Mouse (Mus musculus): ENCODE measurements around the gene Prkag1. TPM values are rescaled to one million over a fixed set of nuclear protein-coding genes. Genes with fewer than 3 reads are reported as not detected.

The Prkag1 gene
- 83.1 and 94.5 TPM in 2 replicates for polyA plus RNA-seq (2015; fragmentation: Nextera tagmentation; extraction: Ambion mirVana)

- no peaks in the 10 kb centered on the region for H3K4me1 ChIP-seq (replicated peaks; ENCODE audit: insufficient read depth, low read length)
- peak; percentile 66 for TF ChIP-seq CTCF (IDR thresholded peaks at IDR 0.05; ENCODE audit: low read depth)
- peak within 1 kb of the TSS; percentile 92 for H3K27ac ChIP-seq
- peaks cover 28% of the 10 kb centered on the region for H3K36me3 ChIP-seq (ENCODE audit: insufficient read depth, low read length)
- H3K4me3 ChIP-seq (replicated peaks; ENCODE audit: low read depth, low read length): peak within 1 kb of the TSS; percentile 56
- DNase-seq (ENCODE audit: low spot score) (peak; percentile 99), ATAC-seq (replicated peaks; ENCODE audit: low FRiP score, low read depth) (peak; percentile 92)
- H3K9ac ChIP-seq (ENCODE audit: low read depth, low read length): peak within 1 kb of the TSS; percentile 83
- no peaks in the 10 kb centered on the region for H3K9me3 ChIP-seq (replicated peaks; ENCODE audit: low read length)
- peak within 1 kb of the TSS; percentile 52 for H3K4me2 ChIP-seq (ENCODE audit: low read length)
- under 1% methylated on average over 65 of the region's 66 CpGs for WGBS
- no peaks in the 10 kb centered on the region for H3K27me3 ChIP-seq (ENCODE audit: insufficient read depth, low read length)
Measured at GRCm38 (mm10) chr15:98830736-98831683, at the start of gene Prkag1. Prkag1 (minus strand) TSS chr15:98831521.

GRCm38 (mm10) chr15:98877331-98877730 lies 46.0 kb upstream of the Prkag1 start:
- H3K9me3 ChIP-seq (replicated peaks; ENCODE audit: low read length): no peaks in the 10 kb centered on the region
- no peak overlapping the region for H3K4me2 ChIP-seq (ENCODE audit: low read length)
- 15% methylated on average over 3 of the region's 3 CpGs for WGBS
- DNase-seq (ENCODE audit: low spot score) (peak; percentile 91), ATAC-seq (replicated peaks; ENCODE audit: low FRiP score, low read depth) (no peak)
- no peak overlapping the region for H3K4me3 ChIP-seq (replicated peaks; ENCODE audit: low read depth, low read length)
- no peaks in the 10 kb centered on the region; the same call in 1 of the 2 replicates for H3K4me1 ChIP-seq (replicated peaks; ENCODE audit: insufficient read depth, low read length)
- H3K27me3 ChIP-seq (ENCODE audit: insufficient read depth, low read length): no peaks in the 10 kb centered on the region
- TF ChIP-seq CTCF (IDR thresholded peaks at IDR 0.05; ENCODE audit: low read depth): peak; percentile 87
- no peak overlapping the region for H3K9ac ChIP-seq (ENCODE audit: low read depth, low read length)
- H3K27ac ChIP-seq: no peak overlapping the region
- no peaks in the 10 kb centered on the region for H3K36me3 ChIP-seq (ENCODE audit: insufficient read depth, low read length)

DNA sequence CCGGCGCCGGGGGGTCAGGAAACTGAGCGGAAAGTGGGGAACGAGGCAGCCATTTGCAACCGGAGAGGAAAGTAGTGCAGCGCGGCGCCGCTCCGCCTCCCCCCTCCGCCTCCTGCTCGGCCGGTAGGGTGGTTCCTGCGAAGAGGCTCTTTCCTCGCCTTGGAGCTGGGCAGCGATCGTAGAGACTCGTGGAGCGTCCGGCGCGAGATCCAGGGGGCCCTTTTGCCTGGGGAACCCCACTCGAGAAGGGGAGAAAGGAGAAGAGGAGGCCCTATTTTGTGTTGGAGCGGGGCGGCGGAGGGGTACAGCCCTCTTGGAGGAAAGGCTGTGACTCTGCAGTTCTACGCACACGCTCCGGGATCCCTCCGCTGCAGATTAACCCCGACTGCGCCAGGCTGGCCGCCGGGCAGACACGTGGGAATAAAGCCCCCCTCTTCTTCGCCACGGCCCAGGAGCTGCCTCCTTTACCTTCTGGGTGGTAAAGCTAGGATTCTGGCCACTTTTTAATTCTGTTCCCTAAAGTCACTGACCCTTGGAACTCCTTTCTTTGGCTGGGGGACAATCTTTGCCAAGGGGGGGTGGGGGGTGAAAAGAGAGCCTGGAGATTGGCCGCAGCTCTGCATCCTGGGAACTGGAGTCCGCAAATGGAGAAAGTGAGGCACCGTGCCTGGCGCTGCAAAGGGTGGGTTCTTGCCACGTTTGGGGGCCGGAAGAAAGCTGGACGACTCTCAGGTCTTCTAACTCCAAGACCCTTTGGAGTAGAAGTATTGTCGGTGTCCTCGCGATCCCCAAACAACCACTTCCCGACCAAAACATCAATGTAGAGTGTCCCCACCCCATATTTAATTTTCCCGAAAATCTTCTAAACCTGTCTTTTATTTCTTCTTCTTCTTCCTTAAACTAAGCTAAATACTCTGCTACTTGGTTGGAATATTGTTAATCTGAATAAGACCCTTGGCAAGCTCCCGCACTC lies 40.9 kb upstream of the Prkag1 start:
- peak; percentile 81 for ATAC-seq (replicated peaks; ENCODE audit: low FRiP score, low read depth)
- H3K4me2 ChIP-seq (ENCODE audit: low read length): peak overlapping the region; percentile 79
- DNase-seq (ENCODE audit: low spot score): peak; percentile 98
- 2% methylated on average over 44 of the region's 51 CpGs for WGBS
- no peaks in the 10 kb centered on the region for H3K27me3 ChIP-seq (ENCODE audit: insufficient read depth, low read length)
- peak overlapping the region; percentile 99 for H3K4me3 ChIP-seq (replicated peaks; ENCODE audit: low read depth, low read length)
- peak overlapping the region; percentile 99 for H3K27ac ChIP-seq
- H3K9me3 ChIP-seq (replicated peaks; ENCODE audit: low read length): no peaks in the 10 kb centered on the region
- TF ChIP-seq CTCF (IDR thresholded peaks at IDR 0.05; ENCODE audit: low read depth): peak; percentile 14; the same call in 1 of the 2 replicates
- no peaks in the 10 kb centered on the region for H3K36me3 ChIP-seq (ENCODE audit: insufficient read depth, low read length)
- peaks cover 20% of the 10 kb centered on the region; the same call in 1 of the 2 replicates for H3K4me1 ChIP-seq (replicated peaks; ENCODE audit: insufficient read depth, low read length)
- H3K9ac ChIP-seq (ENCODE audit: low read depth, low read length): peak overlapping the region; percentile 99

- Histone ChIP-seq H3K36me3 (ENCODE audit: insufficient read depth, low read length) (peaks cover 4% of the 10 kb centered on the region; the same call in 1 of the 2 replicates), H3K9me3 (replicated peaks; ENCODE audit: low read length) (no peaks in the 10 kb centered on the region), H3K9ac (ENCODE audit: low read depth, low read length) (peak within 1 kb of the TSS; percentile 99), H3K4me3 (replicated peaks; ENCODE audit: low read depth, low read length) (peak within 1 kb of the TSS; percentile 99), H3K4me2 (ENCODE audit: low read length) (peak within 1 kb of the TSS; percentile 79), H3K27ac (peak within 1 kb of the TSS; percentile 99), H3K27me3 (ENCODE audit: insufficient read depth, low read length) (no peaks in the 10 kb centered on the region), H3K4me1 (replicated peaks; ENCODE audit: insufficient read depth, low read length) (peaks cover 20% of the 10 kb centered on the region; the same call in 1 of the 2 replicates)
- ATAC-seq (replicated peaks; ENCODE audit: low FRiP score, low read depth) (peak; percentile 31), DNase-seq (ENCODE audit: low spot score) (peak; percentile 55)
- WGBS: under 1% methylated on average over 76 of the region's 94 CpGs
- TF ChIP-seq CTCF (IDR thresholded peaks at IDR 0.05; ENCODE audit: low read depth): no peak
Measured at GRCm38 (mm10) chr15:98871070-98871915, 40.0 kb upstream of the Prkag1 start, which contains the start of gene Kmt2d. Kmt2d (minus strand) TSS chr15:98871204.
